Mouse (Mus musculus) brain, embryonic 14.5 days (tissue): ENCODE results near the gene Kcmf1. TPM values are rescaled to one million over a fixed set of nuclear protein-coding genes. Genes with fewer than 3 reads are reported as not detected.

ENCODE experiments used
- DNase-seq: peaks from one replicate; pipeline ENCODE4 v3.0.0-alpha.2; 2011; ENCODE audit warnings: low read depth
- CTCF ChIP-seq: fragments of 200-500 bp; IDR thresholded peaks from 2 replicates; pipeline ENCODE4 v1.5.1; 2012; ENCODE audit warnings: inconsistent platforms, mild to moderate bottlenecking, moderate library complexity, borderline replicate concordance; ENCODE audit not compliant: insufficient read depth, insufficient read length; ENCODE audit errors: extremely low read depth
- POLR2A ChIP-seq: fragments of 200-500 bp; IDR thresholded peaks from 2 replicates; pipeline ENCODE4 v1.6.1; 2012; ENCODE audit warnings: mild to moderate bottlenecking, inconsistent platforms, borderline replicate concordance; ENCODE audit not compliant: poor library complexity, insufficient read depth, insufficient read length, severe bottlenecking; ENCODE audit errors: extremely low read depth
- polyA plus RNA-seq: library from polyadenylated mRNA; depleted of rRNA; stranded (reverse); fragments of >200 nt; gene quantifications from 2 replicates; pipeline ENCODE4 v1.2.3, GENCODE M21; 2012; rRNA removed

The Kcmf1 gene
- polyA plus RNA-seq = 92.0 and 113 TPM in 2 replicates

DNA sequence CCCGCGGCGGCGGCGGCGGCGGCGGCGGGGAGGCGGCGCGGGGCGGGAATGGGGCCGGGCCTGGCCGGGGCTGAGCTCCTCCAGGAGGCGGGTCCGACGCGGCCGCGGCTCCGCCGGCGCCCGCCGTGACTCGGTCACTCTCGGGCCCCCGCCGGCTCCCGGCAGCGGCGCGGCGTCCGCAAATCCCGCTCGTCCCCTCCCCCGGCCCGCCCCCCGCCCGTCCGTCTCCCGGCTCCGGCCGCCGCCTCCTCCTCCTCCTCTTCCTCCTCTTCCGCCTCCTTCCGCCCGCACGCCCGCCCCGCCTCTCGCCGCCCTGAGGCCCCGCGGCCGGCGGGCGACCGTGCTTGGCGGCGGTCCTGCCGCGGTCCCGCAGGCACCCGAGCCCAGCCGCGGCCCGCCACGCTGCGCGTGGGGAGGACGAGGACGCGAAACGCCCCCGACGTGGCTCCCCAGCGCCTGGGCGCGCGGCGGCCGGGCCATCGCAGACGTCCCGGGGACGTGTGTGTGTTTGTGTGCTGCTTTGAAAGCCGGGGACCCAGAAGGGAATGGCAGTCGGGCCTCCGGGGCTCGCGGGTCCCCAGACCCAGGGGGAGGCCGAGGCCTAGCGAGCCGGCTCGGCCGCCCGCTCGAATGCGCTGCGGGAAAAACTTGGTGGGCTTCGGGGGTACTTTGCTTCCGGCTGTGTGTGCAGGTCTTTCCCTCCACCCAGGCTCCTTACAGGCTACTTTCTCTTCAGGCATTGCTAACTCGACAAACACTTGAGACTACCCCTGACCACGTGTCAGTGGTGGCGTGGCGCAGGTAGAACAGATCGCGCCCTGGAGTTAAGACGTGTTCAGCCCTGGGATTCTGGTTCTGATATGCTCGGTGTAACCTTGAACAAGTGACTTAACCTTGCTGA lies at the start of gene Kcmf1:
Gene Kcmf1 (minus strand): TSS at position 199 of the 901 bp plus-strand sequence.
- peak; percentile 83 for DNase-seq
- TF ChIP-seq CTCF = no peak
- TF ChIP-seq POLR2A = peak; percentile 63

DNA sequence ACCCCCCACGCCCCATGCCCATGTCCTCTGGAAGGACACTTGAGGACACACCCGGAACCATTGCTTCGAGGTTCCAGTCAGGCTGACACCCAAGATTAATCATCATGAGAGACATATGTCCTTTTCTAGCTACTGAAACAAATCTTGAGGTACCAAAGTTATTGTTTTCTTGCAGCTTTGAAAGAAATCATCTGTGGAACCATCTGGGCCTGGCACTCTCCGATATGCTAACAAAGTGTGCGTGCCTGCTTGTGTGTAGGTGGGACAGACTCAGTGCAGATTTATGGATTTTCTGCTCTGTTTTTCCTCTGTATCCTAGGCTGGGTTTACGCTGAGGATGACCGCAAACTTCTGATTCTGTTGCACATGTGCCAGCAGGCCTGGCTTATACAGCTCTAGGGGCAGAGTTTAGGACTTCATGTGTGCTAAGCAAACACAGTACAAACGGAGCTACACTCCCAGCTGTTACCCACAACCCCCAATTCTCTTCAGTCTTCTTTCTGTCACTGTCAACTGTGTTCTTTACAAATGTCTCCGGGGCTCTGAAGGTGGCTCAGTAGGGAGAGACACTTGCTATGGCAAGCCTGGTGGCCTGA lies 49.5 kb upstream of the Kcmf1 start:
- TF ChIP-seq POLR2A (no peak), CTCF (no peak)

DNA sequence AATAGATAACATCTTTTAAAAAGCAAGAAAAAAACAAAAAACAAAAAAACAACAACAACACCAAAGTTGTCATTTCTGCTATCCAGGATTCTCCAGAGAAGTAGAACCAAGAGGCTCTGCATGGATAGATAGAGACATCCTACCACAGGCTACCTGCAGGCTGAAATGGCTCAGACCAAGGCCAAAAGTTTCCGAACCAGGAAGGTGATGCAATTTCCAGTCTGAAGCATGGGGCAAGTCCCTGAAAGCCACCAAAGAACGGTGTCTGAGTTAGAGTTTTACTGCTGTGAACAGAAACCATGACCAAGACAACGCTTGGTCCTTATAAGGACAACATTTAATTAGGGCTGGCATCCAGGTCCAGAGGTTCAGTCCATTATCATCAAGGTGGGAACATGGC lies 48.6 kb upstream of the Kcmf1 start:
- TF ChIP-seq CTCF (no peak), POLR2A (no peak)
- no peak for DNase-seq

More for the DNA sequence above, 49.5 kb upstream of the Kcmf1 start:
- peak; percentile 44 for DNase-seq

DNA sequence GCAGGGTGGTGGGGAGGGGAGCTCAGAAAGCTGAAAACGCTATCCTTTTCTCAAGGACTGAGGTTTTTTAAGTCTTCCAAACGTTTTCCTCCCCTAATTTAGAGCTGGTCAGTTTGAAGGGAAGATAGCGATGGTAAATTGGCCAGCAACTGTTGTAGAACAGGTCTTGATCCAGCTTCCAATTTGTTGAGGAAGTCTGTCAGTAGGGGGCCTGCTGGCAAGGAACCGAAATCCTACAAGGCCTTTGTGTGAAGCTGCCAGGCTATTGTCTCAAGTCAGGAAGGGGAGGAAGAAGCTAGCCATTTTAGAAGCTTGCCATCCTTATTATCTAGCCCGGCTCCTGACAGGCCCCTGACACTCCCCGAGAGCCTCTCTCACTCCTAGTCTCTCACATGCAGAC lies 48.2 kb upstream of the Kcmf1 start:
- peak; percentile 31 for DNase-seq
- no peak for TF ChIP-seq POLR2A
- no peak for TF ChIP-seq CTCF

DNA sequence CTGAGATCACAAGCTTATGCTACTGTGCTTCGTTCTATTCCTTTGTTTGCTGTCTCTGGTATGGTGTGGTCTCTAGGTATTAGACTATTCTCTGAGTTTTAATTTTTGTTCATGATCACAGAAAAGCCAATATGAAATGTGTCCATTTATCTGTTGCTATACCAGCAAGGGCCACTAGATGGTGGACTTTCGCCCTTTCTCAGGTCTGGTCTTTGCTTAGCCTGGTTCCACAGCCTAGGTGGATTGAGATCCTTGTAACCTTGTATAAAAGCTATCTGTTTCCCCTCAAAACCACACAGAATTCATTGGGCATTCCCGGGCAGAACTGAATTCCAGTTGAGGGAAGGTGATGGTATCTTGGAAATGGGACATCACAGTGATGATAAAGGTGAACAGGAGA lies 40.7 kb upstream of the Kcmf1 start:
- DNase-seq = peak; percentile 77
- TF ChIP-seq POLR2A (no peak), CTCF (peak; percentile 77; the same call in 1 of the 2 replicates)

DNA sequence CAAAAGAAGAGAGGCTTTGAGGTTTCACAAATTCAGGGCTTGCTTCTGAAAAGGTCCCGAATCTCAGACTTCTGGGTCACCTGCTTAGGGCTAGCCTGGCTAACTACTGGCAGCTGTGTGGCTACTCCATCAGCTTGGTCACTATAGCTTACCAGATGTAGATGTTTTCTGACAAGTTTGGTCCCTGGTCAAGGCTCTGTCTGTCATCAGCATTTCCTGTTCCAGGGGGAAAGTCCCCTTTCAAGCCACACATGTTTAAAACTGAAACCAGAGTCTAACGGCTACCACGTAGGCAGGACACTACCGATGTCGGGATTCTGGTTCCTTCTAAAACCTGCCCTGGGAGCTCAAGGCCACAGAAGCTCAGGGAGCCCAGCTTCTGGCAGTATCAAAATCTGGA lies 38.1 kb upstream of the Kcmf1 start:
- no peak for DNase-seq
- no peak for TF ChIP-seq CTCF

DNA sequence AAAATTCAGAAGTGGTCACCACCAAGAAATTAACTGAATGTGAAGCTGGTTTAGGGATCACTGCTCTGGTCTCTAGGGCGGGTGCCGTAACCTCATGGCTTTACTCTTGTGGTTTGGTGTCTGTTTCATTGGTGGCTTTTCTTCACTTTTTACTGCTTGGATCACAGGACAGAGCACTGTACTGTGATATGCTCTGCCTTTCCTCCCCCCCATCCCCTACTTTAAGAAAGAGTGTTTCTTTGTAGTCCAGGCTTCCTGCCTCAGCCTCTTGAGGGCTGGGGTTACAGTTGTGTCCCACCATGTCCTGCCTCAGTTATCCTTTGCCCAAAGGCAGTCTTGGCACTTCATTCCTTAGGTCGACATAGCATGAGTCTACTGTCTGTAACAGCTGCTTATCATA lies 37.7 kb upstream of the Kcmf1 start:
- no peak for TF ChIP-seq POLR2A
- DNase-seq = no peak

DNA sequence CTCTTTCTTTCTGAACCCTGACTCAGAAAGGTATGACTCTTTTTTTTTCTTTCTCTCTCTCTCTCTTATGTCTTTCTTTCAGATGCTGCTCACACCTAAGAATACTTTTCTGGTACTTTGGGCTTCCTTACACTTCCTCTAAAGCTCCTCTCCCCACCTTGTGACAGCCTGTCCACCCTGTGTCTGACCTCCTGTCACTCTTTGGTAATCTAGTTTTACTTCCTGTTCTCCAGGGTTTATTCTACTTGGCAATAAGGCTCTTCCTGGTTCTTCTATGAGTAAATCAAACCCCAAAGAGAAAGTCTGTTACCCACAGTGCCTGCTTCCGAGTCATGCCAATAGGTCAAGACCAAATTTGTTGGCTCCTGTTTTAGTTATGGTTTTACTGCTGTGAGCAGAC lies 33.2 kb upstream of the Kcmf1 start:
- TF ChIP-seq POLR2A (no peak), CTCF (no peak)
- DNase-seq = no peak

DNA sequence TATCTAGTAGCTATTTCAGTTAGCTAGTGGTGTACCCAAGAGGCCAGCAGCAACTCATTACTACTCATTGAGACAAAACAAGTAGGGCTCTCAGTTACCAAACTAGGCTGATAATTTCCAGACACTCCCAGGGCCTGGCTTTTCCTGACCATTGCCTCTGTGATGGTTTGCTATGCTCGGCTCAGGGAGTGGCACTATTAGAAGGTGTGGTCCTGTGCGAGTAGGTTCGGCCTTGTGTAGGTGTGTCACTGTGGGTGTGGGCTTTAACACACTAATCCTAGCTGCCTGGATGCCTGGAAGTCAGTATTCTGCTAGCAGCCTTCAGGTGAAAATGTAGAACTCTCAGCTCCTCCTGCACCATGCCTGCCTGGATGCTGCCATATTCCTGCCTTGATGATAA lies 31.8 kb upstream of the Kcmf1 start:
- TF ChIP-seq CTCF = no peak
- no peak for TF ChIP-seq POLR2A
- DNase-seq = no peak

DNA sequence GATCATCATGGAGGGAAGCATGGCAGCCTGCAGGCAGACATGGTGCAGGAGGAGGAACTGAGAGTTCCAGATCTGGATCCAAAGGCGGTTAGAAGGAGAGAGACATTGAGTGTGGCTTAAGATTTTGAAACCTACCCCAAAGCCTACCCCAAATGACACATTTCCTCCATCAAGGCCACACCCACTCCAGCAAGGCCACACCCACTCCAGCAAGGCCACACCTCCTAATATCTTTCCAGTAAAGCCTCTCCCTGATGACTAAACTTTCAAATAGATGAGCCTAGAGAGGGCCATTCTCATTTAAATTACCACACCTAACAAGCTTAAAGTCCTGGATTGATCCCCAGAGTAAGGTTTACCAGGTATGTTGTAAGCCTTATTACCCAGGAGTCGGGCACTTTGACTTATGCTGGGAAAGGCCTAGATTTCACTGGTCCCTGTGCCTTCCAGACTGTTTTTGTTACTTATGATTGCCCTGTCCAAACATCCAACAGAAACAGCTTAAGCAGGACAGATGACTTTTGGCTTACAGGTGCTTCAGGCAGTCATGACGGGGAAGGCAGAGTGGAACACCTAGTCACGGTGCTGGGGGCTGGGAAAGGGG lies 30.1 kb upstream of the Kcmf1 start:
- TF ChIP-seq POLR2A (no peak), CTCF (no peak)
- DNase-seq = no peak

DNA sequence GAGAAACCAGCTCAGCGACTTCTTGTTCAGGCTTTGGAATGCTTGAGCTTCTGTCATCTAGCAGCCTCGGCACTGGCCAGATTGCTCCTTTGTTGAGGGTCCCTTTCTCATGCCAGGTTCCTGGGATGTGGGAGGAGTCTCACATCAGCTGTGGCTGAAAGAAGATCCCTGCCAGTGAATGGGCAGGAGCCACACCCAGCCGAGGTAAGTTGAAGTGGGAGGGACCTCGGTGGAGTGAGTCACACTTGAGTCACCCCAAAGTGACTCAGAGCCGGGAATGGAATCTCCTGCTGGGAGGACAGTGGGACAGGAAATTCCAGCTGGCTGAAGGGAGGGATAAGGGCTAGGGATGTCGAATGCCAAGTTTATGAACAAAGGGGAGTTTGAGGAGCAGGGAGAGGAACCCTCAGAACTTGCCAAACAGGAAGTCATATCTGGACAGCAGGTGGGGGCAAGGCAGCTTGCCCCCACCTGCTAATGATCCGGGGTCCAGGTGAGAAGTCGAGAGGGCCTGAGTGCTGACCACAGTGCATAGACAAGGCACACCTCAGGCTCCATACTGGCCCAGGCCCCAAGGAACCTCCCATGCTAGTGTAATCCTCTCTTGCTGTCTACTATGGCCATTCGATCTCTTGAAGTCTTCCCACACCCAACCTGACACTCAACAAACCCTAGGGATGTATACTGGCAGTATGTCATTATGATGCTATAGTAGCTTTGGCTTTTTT lies 27.1 kb upstream of the Kcmf1 start:
- TF ChIP-seq POLR2A (no peak), CTCF (no peak)
- DNase-seq = peak; percentile 40

DNA sequence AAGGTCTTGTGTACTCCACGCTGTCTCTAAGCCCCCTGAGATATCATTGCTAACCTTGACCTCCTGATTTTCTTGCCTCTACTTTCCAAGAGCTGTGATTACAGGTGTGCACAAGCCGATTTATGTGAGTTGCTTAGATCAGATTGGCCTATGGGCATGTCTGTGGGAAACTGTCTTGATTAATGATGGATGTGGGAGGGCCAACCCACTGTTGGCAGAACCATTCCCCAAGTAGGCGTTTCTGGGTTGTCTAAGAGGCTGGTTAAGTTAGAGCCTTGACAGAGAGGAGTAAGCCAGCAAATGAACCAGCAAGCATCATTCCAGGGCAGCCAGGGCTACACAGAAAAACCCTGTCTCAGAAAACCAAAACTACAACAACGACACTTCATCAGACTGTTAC lies 26.3 kb upstream of the Kcmf1 start:
- TF ChIP-seq CTCF (no peak), POLR2A (no peak)
- DNase-seq = no peak
